Mouse (Mus musculus) kidney, adult 2 months (tissue): ENCODE measurements around the gene Tas2r123. TPM values are rescaled to one million over a fixed set of nuclear protein-coding genes. Genes with fewer than 3 reads are reported as not detected.

Experiments used
- DNase-seq: peaks from one replicate; pipeline ENCODE4 v3.0.0; 2021
- H3K27ac ChIP-seq: fragments of 200-500 bp; 2 replicates; pipeline ENCODE4 v1.5.1; 2012; ENCODE audit warnings: low read depth, low read length, control low read depth, inconsistent platforms; ENCODE audit not compliant: insufficient read depth
- H3K27me3 ChIP-seq: fragments of 200-500 bp; replicated peaks from 2 replicates; pipeline ENCODE4 v1.6.1; 2012; ENCODE audit warnings: mild to moderate bottlenecking, moderate library complexity, low read length, inconsistent platforms; ENCODE audit not compliant: control insufficient read depth, insufficient read depth
- H3K36me3 ChIP-seq: fragments of 200-500 bp; 2 replicates; pipeline ENCODE4 v1.6.1; 2012; ENCODE audit warnings: mild to moderate bottlenecking, moderate library complexity, low read length, inconsistent platforms; ENCODE audit not compliant: control insufficient read depth, insufficient read depth
- H3K4me1 ChIP-seq: fragments of 200-500 bp; 2 replicates; pipeline ENCODE4 v1.6.1; 2011; ENCODE audit warnings: low read length; ENCODE audit not compliant: control insufficient read depth, insufficient read depth
- H3K4me3 ChIP-seq: fragments of 200-500 bp; 2 replicates; pipeline ENCODE4 v1.5.1; 2011; ENCODE audit warnings: mild to moderate bottlenecking, low read depth, low read length, control low read depth; ENCODE audit not compliant: insufficient read depth
- CTCF ChIP-seq: fragments of 200-500 bp; conservative IDR thresholded peaks from 2 replicates; pipeline ENCODE4 v1.5.1; 2011; ENCODE audit warnings: low read depth, mild to moderate bottlenecking, control low read depth, low read length, moderate library complexity, mixed read lengths; ENCODE audit not compliant: insufficient read depth, insufficient read length
- POLR2A ChIP-seq: fragments of 200-500 bp; IDR thresholded peaks from one replicate; pipeline ENCODE4 v1.6.1; 2011; ENCODE audit warnings: low read depth, low read length, control low read depth
- WGBS: fragments of 180-500 bp; shearing (Covaris S2); methylation state at CpG from one replicate; pipeline ENCODE4 v1.1.7; 2018; 5-methylcytosine and 5-hydroxymethylcytosine counted together
- polyA plus RNA-seq: library from polyadenylated mRNA; depleted of rRNA; stranded (reverse); fragments of >200 nt; gene quantifications from 2 replicates; pipeline ENCODE4 v1.2.3, GENCODE M21; 2012; rRNA removed

The Tas2r123 gene
- polyA plus RNA-seq: not detected in 2 replicates

GRCm38 (mm10) chr6:132846842-132847241 is at the start of gene Tas2r123:
TSS of gene Tas2r123 (plus strand) at chr6:132847142.
- H3K4me1 ChIP-seq: no peaks in the 10 kb centered on the region
- H3K36me3 ChIP-seq: no peaks in the 10 kb centered on the region
- 79% methylated on average over 1 of the region's 1 CpGs for WGBS
- H3K27me3 ChIP-seq: no peaks in the 10 kb centered on the region
- DNase-seq: no peak
- H3K4me3 ChIP-seq: no peak within 1 kb of the TSS
- no peak for TF ChIP-seq POLR2A
- no peak for TF ChIP-seq CTCF
- H3K27ac ChIP-seq: no peak within 1 kb of the TSS

GRCm38 (mm10) chr6:132802518-132802917 is 44.4 kb upstream of the Tas2r123 start, which contains the start of gene Tas2r117:
TSS of gene Tas2r117 (plus strand) at chr6:132802818.
- 82% methylated on average over 1 of the region's 1 CpGs for WGBS
- H3K4me1 ChIP-seq: no peaks in the 10 kb centered on the region
- no peak for DNase-seq
- H3K27me3 ChIP-seq: no peaks in the 10 kb centered on the region
- H3K4me3 ChIP-seq: no peak within 1 kb of the TSS
- TF ChIP-seq CTCF (no peak), POLR2A (no peak)
- no peaks in the 10 kb centered on the region for H3K36me3 ChIP-seq
- H3K27ac ChIP-seq: no peak within 1 kb of the TSS

DNA sequence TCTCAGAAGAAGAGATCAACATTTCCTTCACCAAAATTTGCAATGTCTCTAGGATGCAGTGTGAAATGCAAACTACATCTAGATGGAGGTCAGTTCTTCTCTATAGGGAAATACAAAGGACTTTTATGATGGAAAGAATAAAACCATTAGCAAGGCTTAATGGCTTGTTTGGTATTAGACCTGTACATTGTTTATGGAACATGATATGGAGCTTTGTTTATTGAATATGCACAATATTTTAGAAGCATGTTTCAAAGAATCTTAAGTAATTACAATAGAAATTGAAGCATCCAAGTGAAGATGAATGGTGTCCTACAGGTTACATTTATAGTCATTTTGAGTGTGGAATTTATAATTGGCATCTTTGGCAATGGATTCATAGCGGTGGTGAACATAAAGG is 8.2 kb downstream of the Tas2r123 start, which contains the start of gene Tas2r116:
Gene Tas2r116, plus strand, starts transcription at position 301 of the 400 bp plus-strand sequence.
- WGBS: 57% methylated on average over 1 of the region's 1 CpGs
- no peak within 1 kb of the TSS for H3K27ac ChIP-seq
- H3K4me3 ChIP-seq: no peak within 1 kb of the TSS
- H3K4me1 ChIP-seq: no peaks in the 10 kb centered on the region
- H3K27me3 ChIP-seq: no peaks in the 10 kb centered on the region
- TF ChIP-seq POLR2A (no peak), CTCF (no peak)
- DNase-seq: no peak
- H3K36me3 ChIP-seq: no peaks in the 10 kb centered on the region

DNA sequence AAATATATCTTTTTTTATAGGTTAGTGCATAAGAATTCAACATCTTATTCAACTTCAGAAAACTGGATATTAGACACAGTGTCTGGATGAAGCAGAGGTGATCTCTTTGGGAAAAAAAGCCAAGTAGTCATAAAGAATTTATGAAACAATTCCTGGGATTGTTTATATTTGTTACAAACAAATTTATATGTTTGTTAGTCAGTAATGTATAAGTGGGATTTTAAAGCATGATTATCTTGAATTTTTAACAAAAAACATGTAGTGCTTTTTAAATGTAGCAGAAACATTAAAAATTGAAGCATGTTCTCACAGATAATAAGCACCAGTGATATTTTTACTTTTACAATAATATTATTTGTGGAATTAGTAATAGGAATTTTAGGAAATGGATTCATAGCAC is 20.8 kb downstream of the Tas2r123 start, which contains the start of gene Tas2r110:
Gene Tas2r110, plus strand, starts transcription at position 301 of the 400 bp plus-strand sequence.
- H3K36me3 ChIP-seq: no peaks in the 10 kb centered on the region
- H3K27ac ChIP-seq: no peak within 1 kb of the TSS
- no peak for DNase-seq
- no peak for TF ChIP-seq POLR2A
- no peak for TF ChIP-seq CTCF
- no peaks in the 10 kb centered on the region for H3K4me1 ChIP-seq
- no peaks in the 10 kb centered on the region for H3K27me3 ChIP-seq
- no peak within 1 kb of the TSS for H3K4me3 ChIP-seq

- Histone ChIP-seq H3K36me3 (no peaks in the 10 kb centered on the region), H3K4me1 (no peaks in the 10 kb centered on the region), H3K27me3 (no peaks in the 10 kb centered on the region), H3K27ac (no peak within 1 kb of the TSS), H3K4me3 (no peak within 1 kb of the TSS)
- 70% methylated on average over 1 of the region's 1 CpGs for WGBS
- DNase-seq: no peak
- TF ChIP-seq CTCF (no peak), POLR2A (no peak)
Observed at GRCm38 (mm10) chr6:132892711-132893110, 45.8 kb downstream of the Tas2r123 start, which contains the start of gene Tas2r113. TSS of gene Tas2r113 (plus strand) at chr6:132893011.

Other genes with a start within 250 kb of the Tas2r123 start
- gene A630073D07Rik, start 195.6 kb upstream of the Tas2r123 start, polyA plus RNA-seq: not detected in 2 replicates
- not detected in 2 replicates for gene Tas2r120, start 190.2 kb upstream of the Tas2r123 start, polyA plus RNA-seq
- not detected in 2 replicates for gene Tas2r121, start 146.1 kb upstream of the Tas2r123 start, polyA plus RNA-seq
- not detected in 2 replicates for gene Tas2r122, start 135.2 kb upstream of the Tas2r123 start, polyA plus RNA-seq
- gene Tas2r115, start 109.1 kb upstream of the Tas2r123 start, polyA plus RNA-seq: not detected in 2 replicates
- gene Tas2r124, start 92.4 kb upstream of the Tas2r123 start, polyA plus RNA-seq: not detected in 2 replicates
- gene Tas2r102, start 85.0 kb upstream of the Tas2r123 start, polyA plus RNA-seq: not detected in 2 replicates
- not detected in 2 replicates for gene Tas2r136, start 69.0 kb upstream of the Tas2r123 start, polyA plus RNA-seq
- gene Tas2r117, start 44.3 kb upstream of the Tas2r123 start, polyA plus RNA-seq: not detected in 2 replicates
- gene Tas2r116, start 8.3 kb downstream of the Tas2r123 start, polyA plus RNA-seq: not detected in 2 replicates
- not detected in 2 replicates for gene Tas2r110, start 20.9 kb downstream of the Tas2r123 start, polyA plus RNA-seq
- gene Tas2r113, start 45.9 kb downstream of the Tas2r123 start, polyA plus RNA-seq: not detected in 2 replicates
- not detected in 2 replicates for gene Tas2r125, start 62.5 kb downstream of the Tas2r123 start, polyA plus RNA-seq
- not detected in 2 replicates for gene Tas2r129, start 104.0 kb downstream of the Tas2r123 start, polyA plus RNA-seq
- not detected in 2 replicates for gene Tas2r131, start 110.8 kb downstream of the Tas2r123 start, polyA plus RNA-seq
- gene Tas2r109, start 133.8 kb downstream of the Tas2r123 start, polyA plus RNA-seq: not detected in 2 replicates
- gene Tas2r103, start 190.0 kb downstream of the Tas2r123 start, polyA plus RNA-seq: not detected in 2 replicates
- gene Tas2r140, start 208.7 kb downstream of the Tas2r123 start, polyA plus RNA-seq: not detected in 2 replicates